Mouse (Mus musculus) megakaryocyte-erythroid progenitor cell, adult 5-6 weeks (primary cell): ENCODE measurements around the gene Galnt17. TPM values are rescaled to one million over a fixed set of nuclear protein-coding genes. Genes with fewer than 3 reads are reported as not detected.

Experiments
- ATAC-seq: replicated peaks from 2 replicates; pipeline ENCODE4 v1.8.0; 2016; ENCODE audit warnings: mild to moderate bottlenecking, inconsistent platforms; ENCODE audit not compliant: severe bottlenecking, poor library complexity, low FRiP score, low TSS enrichment
- total RNA-seq, 2 experiments: library from RNA; stranded (forward) in 1 of 2; stranded (reverse) in 1 of 2; fragments of 200-1000, 215-1000 nt in 1 of 2; fragments of >200 nt in 1 of 2; fragmentation: Nextera tagmentation in 1 of 2; gene quantifications; 2 replicates each; pipeline ENCODE4 v1.2.3; 2014 to 2017

The Galnt17 gene
- total RNA-seq, 2 experiments from 2014 or later, result not detected

- no peak for ATAC-seq
These were observed 59.9 kb downstream of the Galnt17 start for GRCm38 (mm10) chr5:131248416-131248815.

- no peak for ATAC-seq
These were observed 61.7 kb downstream of the Galnt17 start for GRCm38 (mm10) chr5:131246591-131246990.

DNA sequence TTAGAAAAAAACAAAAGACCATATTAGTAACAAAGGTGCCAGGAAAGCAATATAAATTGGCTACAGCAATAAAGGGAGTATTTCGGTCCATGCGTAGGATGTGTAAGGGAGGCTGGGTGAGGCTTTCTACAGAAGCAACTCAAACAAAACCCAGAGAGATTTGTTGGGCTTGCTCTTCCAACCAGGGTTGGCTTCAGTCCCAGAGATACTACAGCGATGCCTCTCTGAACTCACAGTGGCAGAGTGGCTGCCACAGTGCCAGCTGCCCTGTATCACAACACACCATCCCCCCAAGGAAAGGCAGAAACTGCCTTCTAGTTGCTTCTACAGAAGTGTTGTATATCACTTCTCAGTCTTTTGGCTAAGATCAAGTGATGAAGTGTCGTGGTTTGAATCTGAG, 66.6 kb downstream of the Galnt17 start:
- no peak for ATAC-seq

DNA sequence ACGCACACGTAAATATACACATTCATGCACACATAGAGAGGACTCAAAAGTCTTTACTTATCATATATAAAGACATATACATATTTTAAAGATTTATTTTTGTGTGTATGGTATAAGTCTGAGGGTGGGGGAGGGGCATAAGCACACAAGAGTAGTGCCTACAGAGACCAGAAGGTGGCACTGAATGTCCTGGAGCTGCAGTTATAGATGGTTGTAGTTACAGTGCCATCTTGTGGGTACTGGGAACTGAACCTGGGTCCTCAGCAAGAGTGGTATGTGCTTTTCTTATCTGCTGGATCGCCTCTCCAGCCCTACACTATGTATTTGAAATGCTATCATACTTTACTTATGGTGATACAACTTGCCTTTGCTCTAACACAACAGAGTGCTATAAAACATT, 68.5 kb downstream of the Galnt17 start:
- no peak for ATAC-seq

GRCm38 (mm10) chr5:131236906-131237305, 71.4 kb downstream of the Galnt17 start:
- ATAC-seq, result no peak

DNA sequence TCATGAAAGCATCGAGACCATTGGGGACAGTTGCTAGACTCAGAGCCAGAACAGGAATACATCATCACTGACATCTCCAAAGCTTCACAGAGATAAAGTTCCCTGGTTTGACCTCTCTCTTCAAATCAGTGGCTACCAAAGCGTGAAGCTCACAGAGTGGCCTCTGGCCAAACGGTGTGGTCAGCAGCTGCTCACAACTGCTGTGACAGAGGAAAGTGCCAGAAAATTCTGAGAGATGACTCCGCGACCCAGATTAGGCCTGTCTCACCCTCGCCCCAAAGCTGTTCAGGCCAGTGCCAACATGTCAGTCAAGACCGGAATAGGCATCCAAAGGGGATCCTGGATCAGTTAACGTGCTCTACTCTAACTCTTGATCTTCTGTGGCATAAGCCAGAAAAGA, 74.5 kb downstream of the Galnt17 start:
- no peak for ATAC-seq

GRCm38 (mm10) chr5:131231060-131231459, 77.2 kb downstream of the Galnt17 start:
- no peak for ATAC-seq

GRCm38 (mm10) chr5:131229744-131230143, 78.6 kb downstream of the Galnt17 start:
- no peak for ATAC-seq

DNA sequence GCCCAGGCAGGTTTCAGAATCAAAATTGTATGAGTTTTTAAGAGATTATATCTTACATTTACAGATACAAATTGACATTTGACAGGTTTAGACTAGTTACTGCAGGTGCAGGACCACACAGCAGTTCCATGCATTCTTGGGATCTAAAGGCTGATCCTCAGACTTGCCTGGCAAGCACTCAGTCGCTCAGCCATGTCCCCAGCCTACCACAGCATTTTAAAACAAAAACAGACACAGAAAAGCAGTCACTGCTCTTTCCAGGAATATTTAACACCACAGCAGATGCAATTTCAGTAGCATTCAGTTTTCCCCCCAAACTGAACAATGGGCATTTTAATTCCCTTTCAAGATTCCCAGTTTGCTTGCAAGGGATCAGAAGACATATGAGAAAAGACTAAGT, 84.9 kb downstream of the Galnt17 start:
- ATAC-seq, result no peak

DNA sequence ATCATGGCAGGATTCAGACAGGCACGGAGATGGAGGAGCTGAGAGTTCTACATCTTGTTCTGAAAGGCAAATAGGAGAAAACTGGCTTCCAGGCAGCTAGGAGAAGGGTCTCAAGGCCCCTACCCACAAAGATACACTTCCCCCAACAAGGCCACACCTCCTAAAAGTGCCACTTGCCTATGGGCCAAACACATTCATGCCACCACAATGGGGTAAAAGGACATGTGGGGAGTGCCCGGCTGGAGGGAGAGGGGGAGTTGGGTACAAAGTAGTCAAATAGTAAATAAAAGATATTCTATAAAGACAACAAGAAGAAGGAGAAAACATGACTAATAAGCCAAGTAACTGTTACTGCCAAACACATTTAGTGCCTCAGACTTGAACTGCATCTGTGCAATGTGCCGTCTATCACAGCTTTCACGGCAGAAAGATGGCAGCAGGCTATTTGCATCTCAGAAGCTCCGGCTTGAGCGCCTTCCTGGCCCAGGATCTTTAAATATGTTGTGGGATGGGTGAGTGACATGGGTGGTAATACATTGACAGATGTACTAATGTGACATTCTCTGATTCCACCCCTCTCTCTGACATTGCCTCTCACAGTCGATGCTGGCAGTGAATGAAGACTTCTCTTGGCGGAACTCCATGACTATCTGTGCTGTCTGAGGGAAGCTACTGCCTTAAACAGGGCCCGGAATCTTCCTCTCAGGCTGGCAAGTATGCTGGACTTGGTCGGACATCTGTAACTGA, 85.6 kb downstream of the Galnt17 start:
- no peak for ATAC-seq

DNA sequence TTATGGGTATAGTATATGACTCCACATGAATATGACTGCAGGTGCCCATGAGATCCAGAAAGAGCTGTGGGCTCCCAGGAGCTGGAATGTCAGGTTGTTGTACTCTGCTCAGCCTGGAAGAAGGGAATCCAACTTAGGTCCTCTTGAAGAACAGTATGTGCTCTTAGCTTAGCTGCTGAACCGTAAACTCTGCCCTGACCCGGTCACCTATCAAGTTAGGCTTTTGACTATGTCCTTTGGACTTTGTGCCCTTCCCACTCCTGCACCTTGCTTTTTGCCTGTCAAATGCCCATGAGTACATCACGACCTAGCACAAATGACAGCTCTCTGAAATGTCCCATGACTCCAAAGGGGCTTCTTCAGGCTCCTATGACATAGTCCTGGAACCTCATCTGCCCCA, 90.1 kb downstream of the Galnt17 start:
- ATAC-seq, result no peak

GRCm38 (mm10) chr5:131211618-131212017, 96.7 kb downstream of the Galnt17 start:
- no peak for ATAC-seq

- ATAC-seq, result no peak
These were observed 107.2 kb downstream of the Galnt17 start for GRCm38 (mm10) chr5:131201146-131201545.

- ATAC-seq, result no peak
These were observed 116.0 kb downstream of the Galnt17 start for GRCm38 (mm10) chr5:131192311-131192710.

- no peak for ATAC-seq
These were observed 123.7 kb downstream of the Galnt17 start for GRCm38 (mm10) chr5:131184566-131184965.

DNA sequence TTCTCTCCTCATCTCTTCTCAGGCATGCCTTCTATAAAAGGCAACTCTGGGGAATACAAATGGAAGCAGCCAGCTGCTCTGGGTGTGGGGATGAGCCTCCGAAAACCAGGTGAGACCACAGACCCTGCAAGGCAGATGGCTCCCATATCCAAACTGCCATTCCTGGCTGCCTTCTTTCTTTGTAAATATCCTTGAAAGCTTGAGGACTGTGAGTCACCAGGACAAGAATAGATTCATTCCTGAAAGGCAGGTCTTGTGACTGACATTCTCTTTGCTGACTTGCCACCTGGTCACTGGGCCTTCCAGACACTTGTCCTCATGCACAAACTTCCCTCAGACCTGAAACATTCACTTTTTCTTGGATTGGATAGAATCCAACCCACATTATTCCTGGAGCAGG, 127.1 kb downstream of the Galnt17 start:
- ATAC-seq, result no peak

DNA sequence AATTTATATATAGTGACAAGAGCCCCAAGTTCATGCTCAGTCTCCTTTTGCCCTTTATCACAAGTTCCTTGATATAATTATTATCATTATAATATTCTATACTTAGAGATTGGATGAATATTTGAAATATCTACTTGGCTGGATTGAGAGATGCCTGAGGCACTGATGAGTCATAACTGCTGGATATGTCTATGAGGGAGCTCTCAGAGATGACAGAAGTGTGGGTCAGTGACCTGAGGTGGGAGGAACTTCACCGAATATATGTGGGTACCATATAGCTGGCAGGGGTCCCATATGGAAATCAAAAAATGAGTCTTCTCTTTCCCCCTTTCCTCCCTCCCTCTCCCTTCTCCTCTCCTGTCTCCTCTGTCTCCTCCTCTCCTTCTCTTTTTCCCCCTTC, 127.5 kb downstream of the Galnt17 start:
- ATAC-seq, result no peak

GRCm38 (mm10) chr5:131177851-131178250, 130.4 kb downstream of the Galnt17 start:
- no peak for ATAC-seq

DNA sequence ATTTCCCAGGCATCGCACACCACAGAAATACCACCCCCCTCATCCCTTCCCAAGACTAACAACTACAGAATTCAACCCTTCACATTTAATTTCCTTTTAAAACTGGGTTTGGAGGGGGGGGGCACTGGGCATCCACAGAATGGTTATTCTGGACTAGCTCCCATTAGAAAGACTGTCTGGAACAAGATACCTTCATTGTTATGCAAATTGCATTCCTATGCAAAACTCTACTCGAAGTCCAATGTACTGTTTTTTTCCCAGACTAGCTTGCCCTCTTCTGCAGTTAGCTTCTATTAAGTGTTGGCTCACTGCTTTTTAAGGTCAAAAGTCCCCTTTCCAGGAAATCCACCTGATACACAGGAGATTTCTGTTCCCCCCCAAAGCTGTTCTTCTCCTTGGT, 131.1 kb downstream of the Galnt17 start:
- no peak for ATAC-seq

- no peak for ATAC-seq
These were observed 139.1 kb downstream of the Galnt17 start for GRCm38 (mm10) chr5:131169186-131169585.

GRCm38 (mm10) chr5:131167366-131167765, 140.9 kb downstream of the Galnt17 start:
- no peak for ATAC-seq

GRCm38 (mm10) chr5:131165681-131166080, 142.6 kb downstream of the Galnt17 start:
- ATAC-seq, result no peak
